Mouse (Mus musculus): Measurements from ENCODE around the gene Fxyd1. TPM values are rescaled to one million over a fixed set of nuclear protein-coding genes. Genes with fewer than 3 reads are reported as not detected.
A peak's percentile ranks its signal among the peaks of the same experiment; 100 is the strongest.

Fxyd1 gene
- polyA plus RNA-seq, 1 experiment = 12.6 TPM

- DNase-seq (ENCODE audit: low read depth) = peak; percentile 35
Observed at GRCm38 (mm10) chr7:31051321-31052021, 5.5 kb downstream of the Fxyd1 start, which contains the start of gene Fxyd7. Gene Fxyd7, minus strand, starts transcription at chr7:31051467.

GRCm38 (mm10) chr7:31050921-31051320 is 6.1 kb downstream of the Fxyd1 start:
- TF ChIP-seq POLR2A (IDR thresholded peaks at IDR 0.05; ENCODE audit: borderline replicate concordance, extremely low read depth, insufficient read depth, insufficient read length, poor library complexity, severe bottlenecking) (no peak), CTCF (IDR thresholded peaks at IDR 0.05; ENCODE audit: borderline replicate concordance, extremely low read depth, insufficient read depth, insufficient read length) (no peak)
- peak; percentile 61 for DNase-seq (ENCODE audit: low read depth)

More at GRCm38 (mm10) chr7:31051321-31052021, 5.5 kb downstream of the Fxyd1 start, which contains the start of gene Fxyd7:
- no peak for TF ChIP-seq POLR2A (IDR thresholded peaks at IDR 0.05; ENCODE audit: borderline replicate concordance, extremely low read depth, insufficient read depth, insufficient read length, poor library complexity, severe bottlenecking)
- TF ChIP-seq CTCF (IDR thresholded peaks at IDR 0.05; ENCODE audit: borderline replicate concordance, extremely low read depth, insufficient read depth, insufficient read length) = no peak

GRCm38 (mm10) chr7:31050487-31050886 is 6.5 kb downstream of the Fxyd1 start:
- DNase-seq (ENCODE audit: low read depth) = no peak
- TF ChIP-seq POLR2A (IDR thresholded peaks at IDR 0.05; ENCODE audit: borderline replicate concordance, extremely low read depth, insufficient read depth, insufficient read length, poor library complexity, severe bottlenecking) (no peak), CTCF (IDR thresholded peaks at IDR 0.05; ENCODE audit: borderline replicate concordance, extremely low read depth, insufficient read depth, insufficient read length) (no peak)

GRCm38 (mm10) chr7:31049846-31050281 is 7.1 kb downstream of the Fxyd1 start:
- TF ChIP-seq POLR2A (IDR thresholded peaks at IDR 0.05; ENCODE audit: borderline replicate concordance, extremely low read depth, insufficient read depth, insufficient read length, poor library complexity, severe bottlenecking) (no peak), CTCF (IDR thresholded peaks at IDR 0.05; ENCODE audit: borderline replicate concordance, extremely low read depth, insufficient read depth, insufficient read length) (no peak)
- DNase-seq (ENCODE audit: low read depth) = peak; percentile 72

- DNase-seq (ENCODE audit: low read depth) = peak; percentile 71
- TF ChIP-seq CTCF (IDR thresholded peaks at IDR 0.05; ENCODE audit: borderline replicate concordance, extremely low read depth, insufficient read depth, insufficient read length) (no peak; the same call in 1 of the 2 replicates), POLR2A (IDR thresholded peaks at IDR 0.05; ENCODE audit: borderline replicate concordance, extremely low read depth, insufficient read depth, insufficient read length, poor library complexity, severe bottlenecking) (no peak)
Observed at GRCm38 (mm10) chr7:31049135-31049845, 7.7 kb downstream of the Fxyd1 start.

GRCm38 (mm10) chr7:31042431-31042910 is 14.5 kb downstream of the Fxyd1 start, which contains the start of gene Fxyd5:
Gene Fxyd5, minus strand, starts transcription at chr7:31042481.
- DNase-seq (ENCODE audit: low read depth) = no peak
- TF ChIP-seq POLR2A (IDR thresholded peaks at IDR 0.05; ENCODE audit: borderline replicate concordance, extremely low read depth, insufficient read depth, insufficient read length, poor library complexity, severe bottlenecking) (no peak), CTCF (IDR thresholded peaks at IDR 0.05; ENCODE audit: borderline replicate concordance, extremely low read depth, insufficient read depth, insufficient read length) (no peak)

GRCm38 (mm10) chr7:31041662-31042315 is 15.2 kb downstream of the Fxyd1 start:
- DNase-seq (ENCODE audit: low read depth) = no peak
- TF ChIP-seq CTCF (IDR thresholded peaks at IDR 0.05; ENCODE audit: borderline replicate concordance, extremely low read depth, insufficient read depth, insufficient read length) = no peak
- no peak for TF ChIP-seq POLR2A (IDR thresholded peaks at IDR 0.05; ENCODE audit: borderline replicate concordance, extremely low read depth, insufficient read depth, insufficient read length, poor library complexity, severe bottlenecking)

- TF ChIP-seq CTCF (IDR thresholded peaks at IDR 0.05; ENCODE audit: borderline replicate concordance, extremely low read depth, insufficient read depth, insufficient read length) (no peak), POLR2A (IDR thresholded peaks at IDR 0.05; ENCODE audit: borderline replicate concordance, extremely low read depth, insufficient read depth, insufficient read length, poor library complexity, severe bottlenecking) (no peak)
Observed at GRCm38 (mm10) chr7:31041023-31041407, 16.0 kb downstream of the Fxyd1 start.

GRCm38 (mm10) chr7:31040281-31041022 is 16.5 kb downstream of the Fxyd1 start:
- DNase-seq (ENCODE audit: low read depth) = no peak
- TF ChIP-seq CTCF (IDR thresholded peaks at IDR 0.05; ENCODE audit: borderline replicate concordance, extremely low read depth, insufficient read depth, insufficient read length) (no peak), POLR2A (IDR thresholded peaks at IDR 0.05; ENCODE audit: borderline replicate concordance, extremely low read depth, insufficient read depth, insufficient read length, poor library complexity, severe bottlenecking) (no peak)

More at GRCm38 (mm10) chr7:31041023-31041407, 16.0 kb downstream of the Fxyd1 start:
- no peak for DNase-seq (ENCODE audit: low read depth)

- no peak for TF ChIP-seq POLR2A (IDR thresholded peaks at IDR 0.05; ENCODE audit: borderline replicate concordance, extremely low read depth, insufficient read depth, insufficient read length, poor library complexity, severe bottlenecking)
- no peak for TF ChIP-seq CTCF (IDR thresholded peaks at IDR 0.05; ENCODE audit: borderline replicate concordance, extremely low read depth, insufficient read depth, insufficient read length)
- DNase-seq (ENCODE audit: low read depth) = no peak
Observed at GRCm38 (mm10) chr7:31039011-31039410, 18.0 kb downstream of the Fxyd1 start.

Measured in brain, embryonic 14.5 days (tissue).